ENCODE assay signal across 9 mouse cellular contexts in the genomic region with DNA sequence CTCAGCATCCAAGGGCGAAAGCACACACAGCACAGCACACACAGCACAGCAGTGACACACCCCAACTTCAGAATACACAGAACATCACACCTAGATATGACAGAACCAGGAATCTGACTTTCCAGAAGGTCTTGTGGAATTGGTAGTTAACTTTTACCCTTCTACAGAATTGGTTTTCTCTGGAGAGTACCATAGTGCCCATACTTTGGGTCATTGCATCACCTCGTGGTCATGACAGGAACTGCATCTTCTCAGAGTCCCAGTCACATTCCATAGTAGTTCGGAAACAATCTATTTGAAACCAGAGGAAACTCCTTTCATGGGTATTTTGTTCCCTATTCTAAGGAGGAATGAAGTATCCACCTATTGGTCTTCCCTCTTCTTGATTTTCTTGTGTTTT.
DNase-seq lines count a peak whose midpoint lies in the region; ATAC-seq and TF ChIP-seq lines count a peak whose summit lies in the region.
"Had no signal": no experiment of that assay in that cellular context is flagged by ENCODE, and none has a peak within 500 bp of the region (broad histone marks: within the 10 kb centered on the region; RNA-seq: fewer than 3 reads in every experiment).

No protein-coding gene starts in this region.

- no peaks in the 10 kb centered on the region; the same call in 1 of the 2 replicates for H3K36me3 ChIP-seq in forebrain, embryonic 12.5 days (replicated peaks)
- H3K36me3 ChIP-seq in hindbrain, embryonic 16.5 days (ENCODE audit: control insufficient read depth, insufficient read depth, low read length): no peaks in the 10 kb centered on the region; the same call in 1 of the 2 replicates
- no peaks in the 10 kb centered on the region for H3K36me3 ChIP-seq in midbrain, embryonic 11.5 days (ENCODE audit: control insufficient read depth, insufficient read depth, low read length)
- H3K36me3 ChIP-seq in stomach, postnatal 0 days (ENCODE audit: control insufficient read depth, insufficient read depth, low read length): no peaks in the 10 kb centered on the region

- H3K4me2 ChIP-seq in forebrain, embryonic 12.5 days: no peak overlapping the region
- no peak overlapping the region for H3K4me2 ChIP-seq in hindbrain, embryonic 16.5 days (ENCODE audit: low read length)
- H3K4me2 ChIP-seq in midbrain, embryonic 11.5 days: no peak overlapping the region
- H3K4me2 ChIP-seq in stomach, postnatal 0 days (replicated peaks; ENCODE audit: low read depth): no peak overlapping the region
- H3K4me2 ChIP-seq: embryonic facial prominence, embryonic 15.5 days had no signal

- no peak overlapping the region for H3K9ac ChIP-seq in forebrain, embryonic 12.5 days
- H3K9ac ChIP-seq in hindbrain, embryonic 16.5 days (ENCODE audit: low read depth, low read length): no peak overlapping the region
- no peak overlapping the region for H3K9ac ChIP-seq in midbrain, embryonic 11.5 days (ENCODE audit: low read length)
- H3K9ac ChIP-seq in stomach, postnatal 0 days (ENCODE audit: low read length): no peak overlapping the region
- H3K9ac ChIP-seq: embryonic facial prominence, embryonic 15.5 days had no signal

- WGBS in forebrain, embryonic 12.5 days: 44% methylated on average over 3 of the region's 3 CpGs
- 39% methylated on average over 3 of the region's 3 CpGs for whole genome bisulfite sequencing in hindbrain, embryonic 16.5 days
- 50% methylated on average over 3 of the region's 3 CpGs for WGBS in midbrain, embryonic 11.5 days
- WGBS in stomach, postnatal 0 days: 43% methylated on average over 3 of the region's 3 CpGs

- H3K4me1 ChIP-seq in forebrain, embryonic 12.5 days: no peaks in the 10 kb centered on the region
- no peaks in the 10 kb centered on the region for H3K4me1 ChIP-seq in hindbrain, embryonic 16.5 days (ENCODE audit: control insufficient read depth, insufficient read depth, low read depth, low read length)
- H3K4me1 ChIP-seq in midbrain, embryonic 11.5 days (ENCODE audit: control insufficient read depth, insufficient read depth, low read length): no peaks in the 10 kb centered on the region
- no peaks in the 10 kb centered on the region for H3K4me1 ChIP-seq in stomach, postnatal 0 days (replicated peaks; ENCODE audit: control insufficient read depth, insufficient read depth)
- H3K4me1 ChIP-seq: embryonic facial prominence, embryonic 15.5 days had no signal

- H3K27me3 ChIP-seq in forebrain, embryonic 12.5 days: no peaks in the 10 kb centered on the region
- H3K27me3 ChIP-seq in hindbrain, embryonic 16.5 days (replicated peaks; ENCODE audit: control insufficient read depth, insufficient read depth, low read length): no peaks in the 10 kb centered on the region
- H3K27me3 ChIP-seq in midbrain, embryonic 11.5 days (ENCODE audit: control insufficient read depth, insufficient read depth, low read length): no peaks in the 10 kb centered on the region
- H3K27me3 ChIP-seq in stomach, postnatal 0 days (ENCODE audit: control insufficient read depth, insufficient read depth, low read length): no peaks in the 10 kb centered on the region
- H3K27me3 ChIP-seq: embryonic facial prominence, embryonic 15.5 days had no signal

- no peak overlapping the region for H3K27ac ChIP-seq in forebrain, embryonic 12.5 days
- H3K27ac ChIP-seq in hindbrain, embryonic 16.5 days (ENCODE audit: low read depth, low read length): no peak overlapping the region
- H3K27ac ChIP-seq in left cerebral cortex, adult 2 months: no peak overlapping the region
- H3K27ac ChIP-seq in midbrain, embryonic 11.5 days (ENCODE audit: low read depth, low read length): no peak overlapping the region
- no peak overlapping the region for H3K27ac ChIP-seq in stomach, postnatal 0 days (replicated peaks)
- H3K27ac ChIP-seq: embryonic facial prominence, embryonic 15.5 days had no signal

- intact Hi-C loops in left cerebral cortex, adult 2 months (cut with DNase I): loop anchor here (1.0 to 10.0 kb wide), 4 partner anchors 66 to 499 kb away; no protein-coding TSS in a partner anchor

- no peaks in the 10 kb centered on the region for H3K9me3 ChIP-seq in forebrain, embryonic 12.5 days
- H3K9me3 ChIP-seq in hindbrain, embryonic 16.5 days (ENCODE audit: control insufficient read depth, low read length): no peaks in the 10 kb centered on the region
- H3K9me3 ChIP-seq in midbrain, embryonic 11.5 days (ENCODE audit: control insufficient read depth, low read length): no peaks in the 10 kb centered on the region; the same call in 1 of the 2 replicates
- H3K9me3 ChIP-seq in stomach, postnatal 0 days (ENCODE audit: control insufficient read depth, low read length): no peaks in the 10 kb centered on the region
- H3K9me3 ChIP-seq: embryonic facial prominence, embryonic 15.5 days had no signal

- peak; percentile 52 for DNase-seq in ovary, postnatal 14 days (ENCODE audit: low spot score)
- no peak for DNase-seq in ovary, postnatal 10 days (ENCODE audit: low spot score)
- DNase-seq in adrenal gland, postnatal 10 days: peak; percentile 80
- peak; percentile 54 for DNase-seq in left cerebral cortex, adult 2 months (ENCODE audit: extremely low spot score in 1 of 2, low spot score in 2 of 2)
- DNase-seq in midbrain, embryonic 11.5 days (ENCODE audit: low spot score, missing footprints): peak; percentile 95
- DNase-seq in stomach, postnatal 0 days (ENCODE audit: low spot score): peak; percentile 63

- peak; percentile 36; the same call in 1 of the 2 replicates for ATAC-seq in forebrain, embryonic 12.5 days (ENCODE audit: low FRiP score)
- peak; percentile 60; the same call in 1 of the 2 replicates for ATAC-seq in hindbrain, embryonic 16.5 days
- ATAC-seq in midbrain, embryonic 11.5 days (ENCODE audit: low FRiP score): peak; percentile 72; the same call in 1 of the 2 replicates
- peak; percentile 60; the same call in 1 of the 2 replicates for ATAC-seq in stomach, postnatal 0 days (ENCODE audit: low FRiP score, low TSS enrichment)

- no peak overlapping the region for H3K4me3 ChIP-seq in forebrain, embryonic 12.5 days (replicated peaks)
- H3K4me3 ChIP-seq in hindbrain, embryonic 16.5 days (ENCODE audit: low read length): no peak overlapping the region
- no peak overlapping the region for H3K4me3 ChIP-seq in left cerebral cortex, adult 2 months
- no peak overlapping the region for H3K4me3 ChIP-seq in midbrain, embryonic 11.5 days (ENCODE audit: low read depth, low read length)
- no peak overlapping the region for H3K4me3 ChIP-seq in stomach, postnatal 0 days (ENCODE audit: low read depth, low read length)
- H3K4me3 ChIP-seq: embryonic facial prominence, embryonic 15.5 days had no signal

- no peak for TF ChIP-seq EP300 in stomach, postnatal 0 days (optimal IDR thresholded peaks at IDR 0.05)

- peak; percentile 83 for TF ChIP-seq CTCF in left cerebral cortex, adult 2 months (IDR thresholded peaks at IDR 0.05)
- peak; percentile 94 for TF ChIP-seq CTCF in stomach, postnatal 0 days (IDR thresholded peaks at IDR 0.05; ENCODE audit: low read depth)
